Mouse (Mus musculus) kidney, adult 2 months (tissue): ENCODE results near the gene Tvp23b.

Source experiments
- CTCF ChIP-seq: fragments of 200-500 bp; conservative IDR thresholded peaks from 2 replicates; pipeline ENCODE4 v1.5.1; 2011; ENCODE audit warnings: low read depth, mild to moderate bottlenecking, control low read depth, low read length, moderate library complexity, mixed read lengths; ENCODE audit not compliant: insufficient read depth, insufficient read length
- POLR2A ChIP-seq: fragments of 200-500 bp; IDR thresholded peaks from one replicate; pipeline ENCODE4 v1.6.1; 2011; ENCODE audit warnings: low read depth, low read length, control low read depth

DNA sequence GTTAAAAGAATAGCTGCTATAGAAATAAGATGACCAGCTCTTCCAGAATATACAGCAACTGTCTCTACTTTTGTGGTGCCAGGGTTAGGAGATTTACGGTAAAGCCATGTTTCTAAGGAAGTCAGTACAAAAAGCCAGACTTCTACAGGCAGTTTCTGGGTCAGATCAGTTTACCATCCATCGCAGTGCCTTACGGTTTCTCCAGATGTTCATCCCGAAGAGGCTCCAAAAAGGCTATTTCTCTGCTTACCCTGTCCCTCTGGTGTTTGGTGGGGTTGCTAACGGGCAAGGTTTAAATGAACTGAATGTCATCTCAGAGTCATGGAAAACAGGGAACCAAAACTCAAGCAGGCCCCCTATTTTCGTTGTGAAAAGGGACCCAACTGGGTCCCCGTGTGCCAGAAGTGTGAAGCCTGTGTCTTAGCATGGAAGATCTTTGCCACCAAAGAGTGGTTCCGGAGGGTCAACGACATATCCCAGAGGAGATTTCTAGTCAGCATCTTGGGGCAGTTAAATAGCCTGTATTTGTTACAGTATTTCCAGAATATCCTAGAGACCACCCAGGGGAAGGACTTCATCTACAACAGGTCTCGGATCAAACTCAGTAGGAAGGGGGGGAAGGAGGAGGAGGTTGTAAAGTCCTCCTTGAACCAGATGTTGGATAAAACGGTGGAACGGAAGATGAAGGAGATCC, 32.1 kb upstream of the Tvp23b start, which contains the start of gene Fbxw10:
- TF ChIP-seq CTCF (no peak), POLR2A (no peak)
